Mouse (Mus musculus) urinary bladder, postnatal 14 days (tissue): ENCODE results near the gene Ccdc170.
"Not testable (repeated sequence)": the region's sequence is repeated elsewhere in the genome, so short reads cannot be mapped to it uniquely, and the experiment has no call there.

ENCODE experiments used
- DNase-seq: peaks from one replicate; pipeline ENCODE4 v3.0.0; 2021; ENCODE audit warnings: low spot score

Gene Ccdc170

DNA sequence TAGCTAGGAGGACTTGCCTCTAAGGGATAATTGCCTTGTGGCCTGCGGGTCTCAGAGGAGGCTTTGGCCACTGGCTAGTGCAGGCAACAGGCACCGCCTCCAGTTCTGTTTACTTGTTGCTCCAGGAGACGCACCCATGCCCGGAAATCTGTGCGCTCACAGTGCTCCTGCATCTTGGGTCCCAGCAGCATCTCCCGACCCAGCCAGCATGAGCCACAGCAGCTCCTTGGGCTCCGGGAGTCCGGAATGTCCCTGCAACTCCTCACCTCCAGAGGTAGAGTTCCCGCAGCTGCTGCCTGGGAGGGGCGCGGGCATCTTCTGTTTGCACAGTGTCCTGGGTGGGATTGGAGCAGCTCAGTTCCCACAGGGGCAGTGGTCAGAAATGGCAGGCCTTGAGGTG, at the start of gene Ccdc170:
Gene Ccdc170, plus strand, starts transcription at position 148 of the 400 bp plus-strand sequence.
- DNase-seq = no peak

DNA sequence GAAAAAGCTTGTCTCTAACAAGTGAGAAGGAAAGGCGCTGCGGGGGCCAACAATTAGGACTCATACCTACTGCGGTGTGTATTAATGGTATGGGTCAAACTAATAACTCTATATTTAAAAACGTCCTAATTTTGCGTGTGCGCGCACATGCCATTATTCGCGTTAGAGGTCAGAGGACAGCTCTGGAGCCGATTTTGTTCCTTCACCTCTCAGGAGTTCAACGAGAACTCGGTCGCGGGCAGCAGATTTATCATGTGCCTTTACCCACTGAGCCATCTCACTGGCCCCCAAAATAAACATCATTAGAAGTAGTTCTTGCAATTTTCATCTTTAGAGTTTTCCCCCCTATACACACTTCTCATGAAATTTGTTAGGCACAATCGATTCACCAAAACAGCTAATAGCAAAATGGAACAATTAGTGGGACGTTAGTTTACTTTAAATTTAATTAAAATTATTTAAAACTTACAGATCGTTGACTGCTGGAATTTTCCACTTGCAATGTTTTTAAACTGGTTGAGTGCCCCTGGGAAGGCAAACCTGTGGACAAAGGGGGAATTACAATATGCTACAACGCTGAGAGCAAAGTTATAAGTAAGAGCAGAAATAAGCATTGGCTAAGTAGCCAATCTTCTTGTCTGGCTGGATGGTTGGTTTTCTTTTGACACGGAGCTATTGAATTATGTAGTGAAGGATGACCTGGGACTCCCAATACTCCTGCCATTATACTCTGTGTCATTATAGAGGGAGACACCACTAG, 49.1 kb upstream of the Ccdc170 start:
- no peak for DNase-seq

GRCm38 (mm10) chr10:4433871-4434270, 48.4 kb upstream of the Ccdc170 start:
- DNase-seq = not testable (repeated sequence)

- no peak for DNase-seq
Observed at GRCm38 (mm10) chr10:4435416-4435815, 46.9 kb upstream of the Ccdc170 start.

GRCm38 (mm10) chr10:4456409-4456808, 25.9 kb upstream of the Ccdc170 start:
- DNase-seq = no peak

DNA sequence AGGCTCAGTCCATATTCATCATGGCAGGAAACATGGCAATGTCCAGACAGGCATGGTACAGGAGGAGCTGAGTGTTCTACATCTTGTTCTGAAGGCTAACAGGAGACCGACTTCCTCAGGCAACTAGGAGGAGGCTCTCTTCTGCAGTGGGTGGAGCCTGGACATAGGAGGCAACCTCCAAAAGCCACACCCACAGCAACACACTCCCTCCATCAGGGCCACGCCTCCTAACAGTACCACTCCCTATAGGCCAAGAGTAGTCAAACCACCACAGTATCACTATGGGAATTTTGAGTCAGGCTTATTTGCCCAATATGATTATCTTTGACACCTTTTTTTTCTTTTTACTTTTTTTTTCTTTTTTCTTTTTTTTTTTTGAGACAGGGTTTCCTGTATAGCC, 22.1 kb upstream of the Ccdc170 start:
- DNase-seq = no peak

GRCm38 (mm10) chr10:4465799-4466198, 16.5 kb upstream of the Ccdc170 start:
- DNase-seq = no peak

GRCm38 (mm10) chr10:4469406-4469805, 12.9 kb upstream of the Ccdc170 start:
- no peak for DNase-seq

- no peak for DNase-seq
Observed at GRCm38 (mm10) chr10:4473591-4473993, 8.7 kb upstream of the Ccdc170 start.

DNA sequence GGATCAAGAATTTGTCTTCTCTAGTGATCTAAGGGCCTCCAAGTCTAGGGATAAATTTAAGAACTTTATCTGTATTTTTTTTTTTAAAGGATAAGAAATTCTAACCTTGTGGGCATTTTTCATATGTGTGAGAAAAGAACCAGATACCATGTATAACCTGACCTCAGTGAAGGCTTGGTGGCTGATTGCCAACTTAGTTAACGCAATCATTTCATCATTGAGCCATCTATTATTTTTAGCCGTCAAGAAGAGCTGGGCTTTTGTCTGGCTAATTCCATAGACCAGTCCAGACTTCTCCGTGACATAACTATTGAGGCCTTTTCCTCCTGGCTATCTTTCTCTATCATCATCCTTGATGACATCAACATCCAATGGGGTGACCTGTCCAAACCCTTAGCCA, 6.9 kb upstream of the Ccdc170 start:
- no peak for DNase-seq

GRCm38 (mm10) chr10:4476604-4477003, 5.7 kb upstream of the Ccdc170 start:
- no peak for DNase-seq

DNA sequence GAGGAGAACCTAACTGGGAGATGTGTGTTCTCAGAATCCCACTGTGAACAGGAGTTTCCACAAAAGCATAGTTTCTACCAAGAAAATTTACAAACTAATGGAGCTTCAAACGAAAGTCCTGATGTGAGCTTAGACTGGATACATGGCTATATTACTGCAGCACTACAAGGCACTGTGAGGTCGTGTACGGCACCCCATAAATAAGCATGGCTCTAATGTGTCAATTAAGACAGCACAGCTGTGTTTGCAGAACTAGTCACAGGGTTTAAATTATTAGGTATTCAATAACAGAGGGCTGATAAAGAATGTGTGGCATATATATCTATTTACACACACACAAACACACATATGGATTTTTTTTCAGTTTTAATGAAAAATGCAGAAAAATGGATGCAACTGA, 1.4 kb upstream of the Ccdc170 start:
- no peak for DNase-seq

- no peak for DNase-seq
Observed at GRCm38 (mm10) chr10:4481695-4482094, 607 bp upstream of the Ccdc170 start.

GRCm38 (mm10) chr10:4483848-4484247, 1.5 kb downstream of the Ccdc170 start:
- DNase-seq = no peak

GRCm38 (mm10) chr10:4484986-4485385, 2.7 kb downstream of the Ccdc170 start:
- DNase-seq = no peak

GRCm38 (mm10) chr10:4489865-4490264, 7.6 kb downstream of the Ccdc170 start:
- DNase-seq = no peak

DNA sequence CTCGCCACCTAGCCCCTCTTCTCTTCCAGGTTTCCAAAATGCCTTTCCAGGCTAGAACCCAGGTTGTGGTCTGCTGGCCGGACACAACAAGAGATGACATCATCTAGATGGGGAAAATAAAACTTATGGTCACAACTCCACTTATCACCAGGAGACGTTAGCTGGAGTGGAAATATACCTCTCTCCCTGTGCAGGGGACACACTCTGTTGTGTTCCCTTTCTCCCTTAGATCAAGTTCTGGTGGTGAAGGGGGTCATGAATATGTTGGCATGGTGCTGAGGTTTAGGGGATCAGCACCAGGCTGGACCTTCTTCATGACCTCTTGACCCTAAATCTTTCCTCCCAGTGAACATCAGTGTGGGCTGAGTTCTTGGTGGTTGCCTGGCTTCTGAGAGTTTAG, 9.0 kb downstream of the Ccdc170 start:
- DNase-seq = no peak

DNA sequence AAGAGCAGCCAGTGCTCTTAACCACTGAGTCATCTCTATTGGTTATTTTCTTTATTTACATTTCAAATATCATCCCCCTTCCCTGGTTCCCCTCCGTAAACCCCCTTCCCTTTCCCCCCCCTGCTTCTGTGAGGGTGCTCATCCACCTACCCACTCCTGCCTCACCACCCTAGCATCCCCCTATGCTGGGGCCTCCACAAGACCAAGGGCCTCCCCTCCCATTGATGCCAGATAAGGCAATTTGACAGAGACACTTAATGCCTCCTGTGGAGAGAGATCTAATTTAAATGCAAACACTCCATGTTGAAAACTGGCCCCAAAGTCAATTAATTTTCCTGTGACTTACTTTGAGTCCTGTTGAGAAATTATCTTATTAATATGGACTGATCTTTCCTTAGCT, 9.7 kb downstream of the Ccdc170 start:
- no peak for DNase-seq

DNA sequence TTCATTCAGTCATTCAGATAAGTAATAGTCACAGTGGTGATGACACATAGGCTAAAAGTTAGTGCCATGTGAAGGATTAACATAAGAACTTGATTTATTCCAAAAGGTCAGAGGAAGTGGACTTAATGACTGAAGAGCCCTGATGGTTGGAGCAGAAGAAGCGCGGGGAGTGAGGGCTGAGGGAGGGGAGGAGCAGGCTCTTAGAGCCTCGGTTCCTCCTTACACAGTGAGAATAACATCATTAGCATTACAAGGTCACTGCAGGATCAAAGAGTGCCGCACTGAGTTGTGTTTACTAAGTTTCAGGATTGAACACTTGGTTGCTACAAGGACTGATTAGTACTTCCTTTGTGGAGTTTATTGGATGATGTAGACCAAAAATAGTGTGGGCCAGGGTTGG, 10.6 kb downstream of the Ccdc170 start:
- DNase-seq = no peak

DNA sequence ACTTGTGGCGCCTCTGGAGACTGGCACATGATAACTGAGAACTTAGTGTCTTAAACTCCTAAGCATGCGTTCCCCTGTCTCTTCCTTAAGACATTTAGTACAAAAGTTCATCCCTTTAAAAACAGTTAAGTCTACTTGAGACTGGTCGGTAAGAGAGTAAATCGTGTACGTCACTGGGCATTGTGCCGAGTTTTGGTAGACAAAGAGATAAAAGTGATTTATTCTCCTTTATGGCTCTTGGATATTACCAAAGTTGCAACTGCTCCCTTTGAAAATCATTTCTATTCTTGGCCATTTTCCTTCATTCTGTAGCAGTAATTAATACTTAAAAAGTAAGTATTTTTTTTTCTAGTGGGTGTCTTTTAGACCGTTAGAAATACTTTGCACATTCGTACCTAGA, 20.9 kb downstream of the Ccdc170 start:
- no peak for DNase-seq

DNA sequence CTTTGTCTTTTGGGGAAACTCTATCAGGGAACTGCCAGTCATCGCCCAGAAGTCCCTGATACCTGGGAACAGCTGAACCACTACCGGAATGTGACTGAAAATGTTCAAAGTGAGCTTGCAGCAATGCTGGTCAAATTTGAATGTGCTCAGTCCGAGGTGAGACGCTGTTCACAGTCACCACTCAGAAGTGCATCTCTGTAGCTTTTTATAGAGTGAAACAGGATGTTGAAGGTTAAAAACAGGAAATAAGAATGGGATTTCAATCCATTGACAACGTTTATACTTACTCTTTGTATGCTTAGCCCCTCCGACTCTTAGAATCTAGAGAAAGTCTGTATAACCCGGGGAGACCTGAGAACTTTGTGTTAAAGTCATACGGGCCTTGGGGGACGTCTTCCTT, 30.4 kb downstream of the Ccdc170 start:
- no peak for DNase-seq

- no peak for DNase-seq
Observed at GRCm38 (mm10) chr10:4517614-4518013, 35.3 kb downstream of the Ccdc170 start.

GRCm38 (mm10) chr10:4519645-4520044, 37.3 kb downstream of the Ccdc170 start:
- no peak for DNase-seq

- DNase-seq = no peak
Observed at GRCm38 (mm10) chr10:4520394-4521102, 38.2 kb downstream of the Ccdc170 start.
